Mouse (Mus musculus) heart, embryonic 13.5 days (tissue): ENCODE results near the gene Gnai3. TPM values are rescaled to one million over a fixed set of nuclear protein-coding genes. Genes with fewer than 3 reads are reported as not detected.

ENCODE experiments used
- ATAC-seq: fragments of 200-750 bp; cut with Nextera tagmentation; 2 replicates; pipeline ENCODE4 v1.8.0; 2017; ENCODE audit warnings: moderate TSS enrichment; ENCODE audit not compliant: insufficient number of reproducible peaks, low FRiP score, low TSS enrichment; ENCODE audit errors: extremely low read depth
- H3K27ac ChIP-seq: fragments of 300-500 bp; sonication (generic); replicated peaks from 2 replicates; pipeline ENCODE4 v1.5.1; 2015; ENCODE audit warnings: moderate library complexity, mild to moderate bottlenecking, inconsistent platforms
- H3K27me3 ChIP-seq: fragments of 300-500 bp; sonication (generic); replicated peaks from 2 replicates; pipeline ENCODE4 v1.6.1; 2015; ENCODE audit warnings: mild to moderate bottlenecking, inconsistent platforms
- H3K36me3 ChIP-seq: fragments of 300-500 bp; sonication (generic); 2 replicates; pipeline ENCODE4 v1.6.1; 2015; ENCODE audit warnings: mild to moderate bottlenecking, inconsistent platforms
- H3K4me1 ChIP-seq: fragments of 300-500 bp; sonication (generic); 2 replicates; pipeline ENCODE4 v1.6.1; 2015; ENCODE audit warnings: inconsistent platforms
- H3K4me2 ChIP-seq: fragments of 300-500 bp; sonication (generic); 2 replicates; pipeline ENCODE4 v1.6.1; 2015; ENCODE audit warnings: inconsistent platforms, mild to moderate bottlenecking, moderate library complexity
- H3K4me3 ChIP-seq: fragments of 300-500 bp; sonication (generic); 2 replicates; pipeline ENCODE4 v1.5.1; 2015; ENCODE audit warnings: moderate library complexity, mild to moderate bottlenecking, inconsistent platforms
- H3K9ac ChIP-seq: fragments of 300-500 bp; sonication (generic); 2 replicates; pipeline ENCODE4 v1.6.1; 2015; ENCODE audit warnings: inconsistent platforms, mild to moderate bottlenecking, moderate library complexity
- H3K9me3 ChIP-seq: fragments of 300-500 bp; sonication (generic); 2 replicates; pipeline ENCODE4 v1.6.1; 2016; ENCODE audit warnings: inconsistent platforms
- WGBS: fragments of 180-500 bp; shearing (Covaris S2); methylation state at CpG from one replicate; pipeline ENCODE4 v1.1.7; 2015; ENCODE audit warnings: mixed read lengths; 5-methylcytosine and 5-hydroxymethylcytosine counted together
- polyA plus RNA-seq: library from polyadenylated mRNA; unstranded; fragments of >200 nt; fragmentation: Nextera tagmentation; extraction: Ambion mirVana; gene quantifications from 2 replicates; pipeline ENCODE4 v1.2.1, GENCODE M21; 2015

Gene Gnai3
- polyA plus RNA-seq, 1 experiment from 2014 or later, result 74.7 TPM

GRCm38 (mm10) chr3:108072983-108073569 is 72.9 kb downstream of the Gnai3 start:
- peaks cover 19% of the 10 kb centered on the region for H3K4me1 ChIP-seq
- peaks cover 63% of the 10 kb centered on the region for H3K36me3 ChIP-seq

GRCm38 (mm10) chr3:108070295-108071293 is 75.4 kb downstream of the Gnai3 start:
- Histone ChIP-seq H3K27ac (no peak overlapping the region), H3K4me1 (peaks cover 19% of the 10 kb centered on the region), H3K9ac (no peak overlapping the region), H3K9me3 (no peaks in the 10 kb centered on the region), H3K36me3 (peaks cover 38% of the 10 kb centered on the region), H3K4me3 (no peak overlapping the region), H3K27me3 (no peaks in the 10 kb centered on the region), H3K4me2 (peak overlapping the region; percentile 52; the same call in 1 of the 2 replicates)
- no peak for ATAC-seq
- 57% methylated on average over 10 of the region's 10 CpGs for WGBS

More at GRCm38 (mm10) chr3:108072983-108073569, 72.9 kb downstream of the Gnai3 start:
- Histone ChIP-seq H3K27me3 (no peaks in the 10 kb centered on the region), H3K27ac (no peak overlapping the region), H3K9me3 (no peaks in the 10 kb centered on the region), H3K4me2 (no peak overlapping the region), H3K9ac (no peak overlapping the region), H3K4me3 (no peak overlapping the region)
- no peak for ATAC-seq
- WGBS, result 73% methylated on average over 10 of the region's 10 CpGs

- Histone ChIP-seq H3K27ac (peak overlapping the region; percentile 20; the same call in 1 of the 2 replicates), H3K4me3 (peak overlapping the region; percentile 6; the same call in 1 of the 2 replicates), H3K4me1 (peaks cover 19% of the 10 kb centered on the region), H3K4me2 (peak overlapping the region; percentile 52), H3K9me3 (no peaks in the 10 kb centered on the region), H3K9ac (0 out of 2 replicates have a peak overlapping the region, but pooled peaks have one; percentile 50), H3K27me3 (no peaks in the 10 kb centered on the region), H3K36me3 (peaks cover 25% of the 10 kb centered on the region)
- WGBS, result 36% methylated on average over 13 of the region's 13 CpGs
- ATAC-seq, result no peak
These were observed 76.6 kb downstream of the Gnai3 start for GRCm38 (mm10) chr3:108069231-108069870.

GRCm38 (mm10) chr3:108068826-108069225 is 77.1 kb downstream of the Gnai3 start:
- ATAC-seq, result no peak
- H3K27ac ChIP-seq, result no peak overlapping the region
- peaks cover 20% of the 10 kb centered on the region for H3K36me3 ChIP-seq
- 9% methylated on average over 1 of the region's 1 CpGs for WGBS
- no peaks in the 10 kb centered on the region for H3K27me3 ChIP-seq
- no peak overlapping the region for H3K9ac ChIP-seq
- H3K4me3 ChIP-seq, result no peak overlapping the region
- peak overlapping the region; percentile 52; the same call in 1 of the 2 replicates for H3K4me2 ChIP-seq
- peaks cover 19% of the 10 kb centered on the region for H3K4me1 ChIP-seq
- H3K9me3 ChIP-seq, result no peaks in the 10 kb centered on the region

- Histone ChIP-seq H3K4me2 (no peak overlapping the region), H3K36me3 (peaks cover 9% of the 10 kb centered on the region), H3K27ac (no peak overlapping the region), H3K27me3 (no peaks in the 10 kb centered on the region), H3K9ac (no peak overlapping the region), H3K4me3 (no peak overlapping the region), H3K4me1 (peaks cover 19% of the 10 kb centered on the region), H3K9me3 (no peaks in the 10 kb centered on the region)
- no peak for ATAC-seq
- 66% methylated on average over 6 of the region's 6 CpGs for WGBS
These were observed 78.5 kb downstream of the Gnai3 start for GRCm38 (mm10) chr3:108067370-108067934.

GRCm38 (mm10) chr3:108065551-108065950 is 80.4 kb downstream of the Gnai3 start:
- no peak overlapping the region for H3K9ac ChIP-seq
- no peaks in the 10 kb centered on the region for H3K36me3 ChIP-seq
- H3K9me3 ChIP-seq, result no peaks in the 10 kb centered on the region
- no peak for ATAC-seq
- peaks cover 19% of the 10 kb centered on the region for H3K4me1 ChIP-seq
- H3K4me3 ChIP-seq, result no peak overlapping the region
- no peak overlapping the region for H3K27ac ChIP-seq
- no peaks in the 10 kb centered on the region for H3K27me3 ChIP-seq
- WGBS, result 75% methylated on average over 9 of the region's 9 CpGs
- H3K4me2 ChIP-seq, result no peak overlapping the region

- ATAC-seq, result no peak
- no peak overlapping the region for H3K4me2 ChIP-seq
- peaks cover 14% of the 10 kb centered on the region for H3K4me1 ChIP-seq
- H3K36me3 ChIP-seq, result no peaks in the 10 kb centered on the region
- no peak overlapping the region for H3K9ac ChIP-seq
- no peaks in the 10 kb centered on the region for H3K27me3 ChIP-seq
- 47% methylated on average over 4 of the region's 4 CpGs for WGBS
- H3K4me3 ChIP-seq, result no peak overlapping the region
- H3K9me3 ChIP-seq, result no peaks in the 10 kb centered on the region
- no peak overlapping the region for H3K27ac ChIP-seq
These were observed 81.3 kb downstream of the Gnai3 start for GRCm38 (mm10) chr3:108064672-108065071.

GRCm38 (mm10) chr3:108062648-108063047 is 83.3 kb downstream of the Gnai3 start:
- no peaks in the 10 kb centered on the region for H3K9me3 ChIP-seq
- no peak overlapping the region for H3K9ac ChIP-seq
- 79% methylated on average over 8 of the region's 8 CpGs for WGBS
- H3K27ac ChIP-seq, result no peak overlapping the region
- H3K36me3 ChIP-seq, result no peaks in the 10 kb centered on the region
- no peaks in the 10 kb centered on the region for H3K4me1 ChIP-seq
- H3K4me2 ChIP-seq, result no peak overlapping the region
- no peak overlapping the region for H3K4me3 ChIP-seq
- no peak for ATAC-seq
- H3K27me3 ChIP-seq, result no peaks in the 10 kb centered on the region

GRCm38 (mm10) chr3:108061420-108061819 is 84.5 kb downstream of the Gnai3 start:
- H3K4me1 ChIP-seq, result no peaks in the 10 kb centered on the region
- 18% methylated on average over 7 of the region's 7 CpGs for WGBS
- no peaks in the 10 kb centered on the region for H3K36me3 ChIP-seq
- peak overlapping the region; percentile 19; the same call in 1 of the 2 replicates for H3K4me3 ChIP-seq
- H3K9me3 ChIP-seq, result no peaks in the 10 kb centered on the region
- ATAC-seq, result no peak
- no peak overlapping the region for H3K9ac ChIP-seq
- H3K27me3 ChIP-seq, result no peaks in the 10 kb centered on the region
- no peak overlapping the region for H3K27ac ChIP-seq
- peak overlapping the region; percentile 60 for H3K4me2 ChIP-seq
